Mouse (Mus musculus) ES-E14 (cell line): ENCODE measurements around the gene Crybb1.

Experiments
- HCFC1 ChIP-seq: IDR thresholded peaks from 2 replicates; pipeline ENCODE4 v1.6.1; 2012; ENCODE audit warnings: low read length, inconsistent platforms, borderline replicate concordance; ENCODE audit not compliant: insufficient read depth
- ZC3H11A ChIP-seq: IDR thresholded peaks from 2 replicates; pipeline ENCODE4 v1.6.1; 2012; ENCODE audit warnings: low read depth, mild to moderate bottlenecking, inconsistent platforms, low read length, borderline replicate concordance
- ZNF384 ChIP-seq: IDR thresholded peaks from 2 replicates; pipeline ENCODE4 v1.6.1; 2012; ENCODE audit warnings: low read depth, low read length, inconsistent platforms

DNA sequence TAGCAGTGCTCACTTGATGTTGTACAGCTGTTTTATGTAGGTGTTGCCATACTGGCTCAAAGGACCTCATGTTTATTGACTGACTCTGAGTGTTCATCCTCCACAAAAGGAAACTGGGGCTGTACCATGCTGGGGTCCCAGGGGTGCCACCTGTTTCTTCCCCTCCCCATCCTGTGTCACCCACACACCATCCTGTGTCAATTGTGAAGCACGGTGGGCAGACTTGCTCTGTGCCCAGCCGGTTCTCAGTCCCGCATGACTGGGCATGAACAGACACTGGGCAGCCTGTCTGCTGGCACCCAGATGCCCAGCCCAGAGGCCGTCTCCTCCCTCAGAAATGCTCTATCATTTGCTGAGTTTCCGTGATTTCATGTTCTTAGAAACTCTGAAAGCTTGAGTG, 36.3 kb downstream of the Crybb1 start:
- TF ChIP-seq ZC3H11A (no peak), HCFC1 (no peak), ZNF384 (no peak)
